Mouse (Mus musculus) intestine, embryonic 16.5 days (tissue): ENCODE measurements around the gene Prph. TPM values are rescaled to one million over a fixed set of nuclear protein-coding genes. Genes with fewer than 3 reads are reported as not detected.

ENCODE experiments used
- ATAC-seq: fragments of 200-750 bp; cut with Nextera tagmentation; 2 replicates; pipeline ENCODE4 v1.8.0; 2017; ENCODE audit warnings: moderate TSS enrichment, moderate library complexity
- H3K27ac ChIP-seq: fragments of 300-500 bp; sonication (generic); 2 replicates; pipeline ENCODE4 v1.5.1; 2014; ENCODE audit warnings: mild to moderate bottlenecking, low read length
- H3K27me3 ChIP-seq: fragments of 300-500 bp; sonication (generic); replicated peaks from 2 replicates; pipeline ENCODE4 v1.6.1; 2014; ENCODE audit warnings: low read length, control low read depth, mixed read lengths; ENCODE audit not compliant: control insufficient read depth, insufficient read depth
- H3K36me3 ChIP-seq: fragments of 300-500 bp; sonication (generic); 2 replicates; pipeline ENCODE4 v1.6.1; 2014; ENCODE audit warnings: low read length, control low read depth; ENCODE audit not compliant: control insufficient read depth, insufficient read depth
- H3K4me1 ChIP-seq: fragments of 300-500 bp; sonication (generic); 2 replicates; pipeline ENCODE4 v1.6.1; 2014; ENCODE audit warnings: low read length, control low read depth, mixed read lengths; ENCODE audit not compliant: control insufficient read depth, insufficient read depth
- H3K4me2 ChIP-seq: fragments of 300-500 bp; sonication (generic); 2 replicates; pipeline ENCODE4 v1.6.1; 2014; ENCODE audit warnings: low read depth, low read length, control low read depth
- H3K4me3 ChIP-seq: fragments of 300-500 bp; sonication (generic); 2 replicates; pipeline ENCODE4 v1.5.1; 2014; ENCODE audit warnings: mild to moderate bottlenecking, low read length
- H3K9ac ChIP-seq: fragments of 300-500 bp; sonication (generic); 2 replicates; pipeline ENCODE4 v1.6.1; 2014; ENCODE audit warnings: low read depth, low read length
- H3K9me3 ChIP-seq: fragments of 300-500 bp; sonication (generic); 2 replicates; pipeline ENCODE4 v1.6.1; 2016; ENCODE audit warnings: low read length, control low read depth; ENCODE audit not compliant: control insufficient read depth
- WGBS: fragments of 180-500 bp; shearing (Covaris S2); extraction: QIAGEN DNeasy Blood & Tissue Kit; methylation state at CpG from one replicate; pipeline ENCODE4 v1.1.7; 2014; 5-methylcytosine and 5-hydroxymethylcytosine counted together
- polyA plus RNA-seq: library from polyadenylated mRNA; unstranded; fragments of >200 nt; fragmentation: Nextera tagmentation; extraction: Ambion mirVana; gene quantifications from 2 replicates; pipeline ENCODE4 v1.2.1, GENCODE M21; 2015

Prph gene
- polyA plus RNA-seq, 1 experiment from 2014 or later: 38.4 TPM

DNA sequence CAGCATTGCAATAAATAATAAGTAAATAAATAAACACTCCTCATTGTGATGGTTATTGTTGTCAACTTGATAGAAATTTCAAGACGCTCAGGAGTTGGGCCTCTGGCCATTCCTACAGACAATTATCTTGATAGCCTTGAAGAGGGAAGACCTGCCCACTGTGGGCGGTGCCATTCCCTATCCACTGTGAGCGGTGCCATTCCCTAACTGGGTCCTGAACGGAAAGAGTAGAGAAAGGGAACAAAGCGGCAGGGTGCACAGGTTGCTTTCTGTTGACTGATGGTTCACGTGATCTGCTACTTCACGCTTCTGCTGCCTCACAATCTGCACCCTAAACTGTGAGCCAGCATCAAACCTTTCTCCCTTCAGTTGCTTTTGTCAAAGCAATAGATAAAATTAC lies 33.7 kb upstream of the Prph start:
- Histone ChIP-seq H3K4me2 (no peak overlapping the region), H3K36me3 (no peaks in the 10 kb centered on the region), H3K4me1 (peaks cover 5% of the 10 kb centered on the region), H3K9ac (no peak overlapping the region), H3K4me3 (no peak overlapping the region), H3K9me3 (peaks cover 3% of the 10 kb centered on the region; the same call in 1 of the 2 replicates), H3K27ac (no peak overlapping the region), H3K27me3 (no peaks in the 10 kb centered on the region)
- ATAC-seq: no peak
- WGBS: 96% methylated on average over 7 of the region's 7 CpGs

DNA sequence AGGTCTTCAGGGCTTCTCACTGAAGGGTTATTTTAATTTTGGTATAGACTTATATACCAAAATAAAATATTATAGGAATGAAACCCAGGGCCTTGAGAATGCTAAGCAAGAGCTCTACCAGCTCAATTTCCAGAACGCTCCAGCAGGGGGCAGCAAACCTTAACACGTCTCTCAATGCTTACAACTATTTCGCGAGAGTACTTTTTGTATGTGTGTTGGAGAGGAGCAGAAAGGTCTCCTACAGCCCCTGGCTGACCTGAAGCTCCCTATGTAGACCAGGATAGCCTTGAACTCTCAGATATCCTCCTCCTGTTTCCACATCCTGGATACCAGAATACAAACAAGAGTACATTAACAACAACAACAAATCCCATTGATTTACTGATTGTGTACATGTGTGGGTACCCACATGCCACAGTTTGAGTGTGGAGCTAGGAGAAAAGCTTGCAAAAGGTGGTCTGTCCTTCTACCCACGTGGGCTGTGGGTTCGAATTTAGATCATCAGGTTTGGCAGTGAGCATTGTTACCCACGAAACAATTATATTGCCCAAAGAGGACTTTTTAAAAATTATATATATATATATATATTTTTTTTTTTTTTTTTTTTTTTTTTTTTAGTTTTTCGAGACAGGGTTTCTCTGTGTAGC lies 30.2 kb upstream of the Prph start:
- Histone ChIP-seq H3K4me1 (peaks cover 9% of the 10 kb centered on the region), H3K27me3 (no peaks in the 10 kb centered on the region), H3K27ac (no peak overlapping the region), H3K4me2 (no peak overlapping the region), H3K9me3 (peaks cover 3% of the 10 kb centered on the region; the same call in 1 of the 2 replicates), H3K36me3 (no peaks in the 10 kb centered on the region), H3K4me3 (no peak overlapping the region), H3K9ac (no peak overlapping the region)
- WGBS: 21% methylated on average over 7 of the region's 8 CpGs
- no peak for ATAC-seq

DNA sequence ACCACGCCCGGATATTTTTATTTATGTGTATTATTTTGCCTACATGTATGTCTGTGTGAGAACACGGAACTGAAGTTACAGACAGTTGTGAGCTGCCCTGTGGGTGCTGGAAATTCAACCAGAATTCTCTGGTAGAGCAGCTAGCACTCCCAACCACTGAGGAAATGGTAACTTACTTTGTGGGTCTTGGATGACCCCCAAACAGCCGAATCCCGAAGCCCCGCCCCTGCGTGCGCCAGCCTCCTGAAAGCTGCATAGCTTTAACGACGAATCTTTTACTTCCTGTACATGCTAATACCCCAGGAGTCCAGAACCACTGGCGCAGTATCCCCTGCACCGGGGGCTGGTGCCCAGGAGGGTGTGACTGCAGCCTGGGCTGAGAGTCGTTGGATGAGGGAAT lies 29.6 kb upstream of the Prph start:
- H3K4me1 ChIP-seq: peaks cover 9% of the 10 kb centered on the region
- H3K27ac ChIP-seq: no peak overlapping the region
- no peak overlapping the region for H3K4me2 ChIP-seq
- 77% methylated on average over 13 of the region's 13 CpGs for WGBS
- no peak for ATAC-seq
- H3K9ac ChIP-seq: no peak overlapping the region
- H3K36me3 ChIP-seq: no peaks in the 10 kb centered on the region
- H3K9me3 ChIP-seq: peaks cover 3% of the 10 kb centered on the region; the same call in 1 of the 2 replicates
- H3K4me3 ChIP-seq: no peak overlapping the region
- no peaks in the 10 kb centered on the region for H3K27me3 ChIP-seq

DNA sequence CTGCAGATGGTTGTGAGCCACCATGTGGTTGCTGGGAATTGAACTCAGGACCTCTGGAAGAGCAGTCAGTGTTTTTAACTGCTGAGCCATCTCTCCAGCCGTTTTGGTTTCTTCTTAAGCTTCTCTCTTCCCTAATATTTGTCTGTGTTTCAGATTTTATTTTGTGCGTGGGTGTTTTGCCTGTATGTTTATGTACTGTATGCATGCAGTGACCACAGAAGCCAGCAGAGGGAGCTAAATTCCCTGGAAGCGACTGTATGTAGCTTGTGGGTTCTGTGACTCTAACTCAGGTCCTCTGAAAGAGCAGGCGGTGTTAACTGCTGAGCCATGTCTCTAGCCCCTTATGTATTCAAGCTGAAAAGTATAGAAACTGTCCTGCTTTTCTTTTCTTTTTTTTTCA lies 28.7 kb upstream of the Prph start:
- no peak overlapping the region for H3K9ac ChIP-seq
- H3K4me3 ChIP-seq: no peak overlapping the region
- peaks cover 1% of the 10 kb centered on the region; the same call in 1 of the 2 replicates for H3K9me3 ChIP-seq
- peaks cover 9% of the 10 kb centered on the region for H3K4me1 ChIP-seq
- WGBS: 58% methylated on average over 4 of the region's 4 CpGs
- no peaks in the 10 kb centered on the region for H3K27me3 ChIP-seq
- no peaks in the 10 kb centered on the region for H3K36me3 ChIP-seq
- ATAC-seq: no peak
- H3K27ac ChIP-seq: no peak overlapping the region
- no peak overlapping the region for H3K4me2 ChIP-seq

DNA sequence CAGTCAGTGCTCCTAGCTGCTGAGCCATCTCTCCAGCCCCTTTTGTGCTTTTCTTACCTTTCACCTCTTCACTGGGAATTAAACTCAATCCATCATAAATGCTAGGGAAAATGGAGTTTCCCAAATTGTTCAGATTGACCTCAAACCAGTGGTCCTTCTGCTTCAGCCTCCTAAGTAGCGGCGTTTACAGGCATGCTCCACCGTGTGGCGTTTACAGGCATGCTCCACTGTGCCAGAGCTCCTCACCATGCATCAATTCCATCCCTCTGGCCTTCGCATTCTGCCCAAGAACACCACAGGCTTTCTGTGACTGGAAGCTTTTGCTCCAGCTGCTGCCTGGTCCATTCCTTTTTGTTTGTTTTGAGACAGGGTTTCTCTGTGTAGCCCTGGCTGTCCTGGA lies 27.9 kb upstream of the Prph start:
- no peaks in the 10 kb centered on the region for H3K27me3 ChIP-seq
- peaks cover 11% of the 10 kb centered on the region for H3K4me1 ChIP-seq
- H3K9ac ChIP-seq: no peak overlapping the region
- H3K4me2 ChIP-seq: no peak overlapping the region
- H3K36me3 ChIP-seq: no peaks in the 10 kb centered on the region
- no peaks in the 10 kb centered on the region for H3K9me3 ChIP-seq
- 71% methylated on average over 5 of the region's 5 CpGs for WGBS
- no peak overlapping the region for H3K4me3 ChIP-seq
- no peak for ATAC-seq
- H3K27ac ChIP-seq: no peak overlapping the region

DNA sequence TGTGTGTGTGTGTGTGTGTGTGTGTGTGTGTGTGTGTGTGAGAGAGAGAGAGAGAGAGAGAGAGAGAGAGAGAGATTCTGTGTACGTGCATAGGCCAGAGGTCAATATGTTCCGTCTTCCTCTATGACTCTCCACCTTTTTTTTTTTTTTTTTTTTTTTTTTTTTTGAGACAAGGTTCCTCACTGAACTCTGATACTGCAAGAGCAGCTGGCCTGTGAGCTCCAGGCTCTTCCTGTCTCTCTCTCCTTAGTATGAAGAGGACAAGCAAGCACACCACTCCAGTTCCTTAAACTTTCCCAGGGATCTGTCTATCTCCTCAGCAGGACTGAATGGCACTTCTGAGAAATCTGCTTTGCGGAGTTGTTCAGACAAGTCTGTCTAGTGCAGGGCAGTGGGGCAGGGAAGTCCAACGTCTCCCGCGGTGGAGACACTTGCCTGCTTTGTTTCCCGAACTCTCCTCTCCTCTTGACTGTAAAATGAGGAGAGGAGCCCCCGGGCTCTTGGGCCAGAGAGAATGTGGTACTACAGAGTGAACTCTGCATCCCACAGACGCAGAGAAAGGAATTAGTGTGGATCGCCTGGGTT lies 26.0 kb upstream of the Prph start:
- 3% methylated on average over 10 of the region's 10 CpGs for WGBS
- H3K9me3 ChIP-seq: no peaks in the 10 kb centered on the region
- H3K27ac ChIP-seq: peak overlapping the region; percentile 97
- ATAC-seq: peak; percentile 11; the same call in 1 of the 2 replicates
- H3K4me3 ChIP-seq: peak overlapping the region; percentile 69
- peak overlapping the region; percentile 81 for H3K9ac ChIP-seq
- H3K4me2 ChIP-seq: peak overlapping the region; percentile 86
- H3K36me3 ChIP-seq: no peaks in the 10 kb centered on the region
- H3K27me3 ChIP-seq: no peaks in the 10 kb centered on the region
- peaks cover 21% of the 10 kb centered on the region for H3K4me1 ChIP-seq

DNA sequence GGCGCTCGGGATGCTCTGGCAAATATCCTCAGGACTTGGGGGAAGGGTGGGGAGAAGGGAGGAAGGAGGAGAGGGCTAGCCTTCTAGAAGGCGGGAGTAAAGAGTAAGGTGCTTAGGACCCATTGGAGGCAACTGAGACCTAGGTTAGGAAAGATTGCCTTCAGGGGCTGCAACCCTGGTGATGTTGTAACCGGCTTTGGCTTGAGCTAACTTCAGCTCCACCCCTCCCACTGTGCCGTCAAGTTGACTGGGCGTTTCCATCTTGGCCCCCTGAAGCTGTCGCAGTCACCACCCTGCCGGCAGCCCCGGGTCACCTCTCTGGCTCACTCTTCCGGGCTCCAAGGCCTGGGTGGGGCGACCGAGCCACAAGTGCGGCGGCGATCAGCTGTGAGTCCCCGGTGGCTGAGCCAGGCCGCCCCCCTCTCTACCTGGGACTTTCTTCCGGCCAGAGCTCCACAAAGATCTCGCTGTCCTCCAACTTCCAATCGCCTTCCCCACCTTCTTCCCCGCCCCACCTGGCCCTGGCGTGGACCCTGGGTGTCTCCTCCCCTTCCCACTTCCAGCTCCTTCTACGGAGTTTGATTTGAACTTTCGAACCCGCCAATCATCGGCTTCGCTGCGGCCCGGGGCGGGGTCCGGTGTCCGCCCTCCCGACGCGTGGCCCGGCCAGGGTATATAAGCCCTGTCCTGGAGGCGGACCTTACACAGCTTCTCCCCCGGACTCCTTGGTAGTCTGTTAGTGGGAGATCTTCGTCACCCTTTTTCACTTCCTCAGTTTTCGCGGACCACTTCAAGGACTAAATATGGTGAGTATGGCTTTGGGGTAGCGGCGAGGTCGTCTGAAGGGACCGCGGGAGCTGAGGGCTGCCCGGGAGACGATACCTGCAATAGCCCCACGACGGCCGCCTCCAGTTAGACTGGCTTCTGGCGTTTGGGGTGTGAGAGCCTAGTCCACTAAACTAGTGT lies 25.1 kb upstream of the Prph start, which contains the start of gene Tuba1c:
Gene Tuba1c (plus strand): TSS at position 273 of the 966 bp plus-strand sequence.
- peak within 1 kb of the TSS; percentile 69 for H3K4me3 ChIP-seq
- peak within 1 kb of the TSS; percentile 97 for H3K27ac ChIP-seq
- peak; percentile 93 for ATAC-seq
- H3K36me3 ChIP-seq: peaks cover 2% of the 10 kb centered on the region; the same call in 1 of the 2 replicates
- H3K9ac ChIP-seq: peak within 1 kb of the TSS; percentile 81
- H3K4me1 ChIP-seq: peaks cover 21% of the 10 kb centered on the region
- peak within 1 kb of the TSS; percentile 86 for H3K4me2 ChIP-seq
- H3K27me3 ChIP-seq: no peaks in the 10 kb centered on the region
- no peaks in the 10 kb centered on the region for H3K9me3 ChIP-seq
- WGBS: under 1% methylated on average over 52 of the region's 52 CpGs

DNA sequence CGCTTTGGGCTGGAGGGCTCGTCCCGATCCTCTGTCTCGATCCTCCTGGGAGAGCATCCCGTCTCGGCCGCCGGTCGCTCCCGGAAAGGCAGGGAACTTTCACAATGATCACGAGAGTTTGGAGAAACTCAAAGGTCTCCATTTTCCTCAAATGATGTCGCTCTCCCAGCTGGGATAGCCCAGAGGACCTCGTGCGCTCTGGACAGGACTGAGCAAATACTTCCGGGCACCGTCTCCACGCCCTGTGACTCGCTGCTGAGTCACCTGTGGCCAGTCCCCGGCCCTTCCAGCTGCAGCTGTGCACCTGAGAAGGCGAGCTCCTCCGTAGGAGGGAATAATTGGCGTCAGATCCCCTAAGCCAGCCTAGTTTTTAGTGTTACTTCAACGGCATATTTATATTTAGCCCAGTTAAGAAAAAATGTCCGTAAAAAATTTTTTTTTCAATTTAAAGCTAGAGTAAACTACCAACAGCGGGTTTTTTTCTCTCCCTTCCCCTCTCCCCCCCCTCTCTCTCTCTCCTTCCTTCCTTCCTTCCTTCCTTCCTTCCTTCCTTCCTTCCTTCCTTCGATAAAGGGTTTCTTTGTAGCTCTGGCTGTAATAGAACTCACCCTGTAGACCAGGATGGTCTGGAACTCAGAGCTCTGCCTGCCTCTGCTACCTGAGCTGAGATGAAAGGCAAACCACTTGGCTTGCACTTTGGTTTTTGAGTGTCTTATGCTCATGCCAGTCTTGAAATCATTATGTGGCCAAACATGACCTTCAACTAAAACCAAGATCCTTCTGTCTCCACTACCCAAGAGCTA lies 24.2 kb upstream of the Prph start:
- Histone ChIP-seq H3K4me1 (peaks cover 21% of the 10 kb centered on the region), H3K27ac (peak overlapping the region; percentile 96), H3K36me3 (peaks cover 3% of the 10 kb centered on the region; the same call in 1 of the 2 replicates), H3K9ac (peak overlapping the region; percentile 81), H3K9me3 (no peaks in the 10 kb centered on the region), H3K4me2 (peak overlapping the region; percentile 86), H3K4me3 (peak overlapping the region; percentile 69), H3K27me3 (no peaks in the 10 kb centered on the region)
- 8% methylated on average over 26 of the region's 26 CpGs for WGBS
- peak; percentile 68 for ATAC-seq
